8 mouse cellular contexts compared by ENCODE assay signal in the genomic region with DNA sequence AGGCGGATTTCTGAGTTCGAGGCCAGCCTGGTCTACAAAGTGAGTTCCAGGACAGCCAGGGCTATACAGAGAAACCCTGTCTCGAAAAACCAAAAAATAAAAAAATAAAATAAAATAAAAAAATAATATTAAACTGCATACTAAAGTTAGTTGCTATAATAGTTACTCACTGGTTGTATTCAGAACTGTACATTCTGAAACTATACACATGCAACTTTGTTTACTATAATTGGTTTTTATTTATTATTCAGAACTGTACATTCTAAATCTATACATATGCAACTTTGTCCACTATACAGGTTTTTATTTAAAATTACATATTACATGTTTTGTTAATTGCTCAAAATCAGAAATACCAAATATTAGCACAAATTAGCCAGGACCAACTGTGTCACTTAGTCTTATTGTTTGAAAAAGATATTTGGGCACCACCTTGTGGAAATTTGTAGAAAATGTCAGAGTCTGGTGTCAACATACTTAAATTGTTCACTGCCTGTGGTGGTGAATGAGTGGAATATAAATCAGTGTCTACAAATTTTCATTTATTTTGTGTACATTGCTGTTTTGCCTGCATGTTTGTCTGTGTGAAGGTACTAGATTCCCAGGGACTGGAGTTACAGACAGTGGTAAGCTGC. TPM values are rescaled to one million over a fixed set of nuclear protein-coding genes. Genes with fewer than 3 reads are reported as not detected.
DNase-seq lines count a peak whose midpoint lies in the region; ATAC-seq and TF ChIP-seq lines count a peak whose summit lies in the region.

No protein-coding gene starts in this region.

- H3K27me3 ChIP-seq in cerebellum, adult 2 months (ENCODE audit: control insufficient read depth, insufficient read depth, low read length): no peaks in the 10 kb centered on the region
- H3K27me3 ChIP-seq in embryonic facial prominence, embryonic 14.5 days (replicated peaks; ENCODE audit: control insufficient read depth, insufficient read depth, low read length): no peaks in the 10 kb centered on the region
- H3K27me3 ChIP-seq in midbrain, postnatal 0 days (ENCODE audit: insufficient read depth, low read length): no peaks in the 10 kb centered on the region

- H3K27ac ChIP-seq in cerebellum, adult 2 months (ENCODE audit: insufficient read depth, low read length): no peak overlapping the region
- no peak overlapping the region for H3K27ac ChIP-seq in layer of hippocampus, adult 2 months
- H3K27ac ChIP-seq in embryonic facial prominence, embryonic 14.5 days (replicated peaks; ENCODE audit: low read depth, low read length): no peak overlapping the region
- no peak overlapping the region for H3K27ac ChIP-seq in midbrain, postnatal 0 days (ENCODE audit: low read depth, low read length)

- 94% methylated on average over 3 of the region's 3 CpGs for WGBS in cerebellum, adult 2 months
- 92% methylated on average over 3 of the region's 3 CpGs for WGBS in embryonic facial prominence, embryonic 14.5 days
- 89% methylated on average over 3 of the region's 3 CpGs for WGBS in midbrain, postnatal 0 days

- no peaks in the 10 kb centered on the region for H3K9me3 ChIP-seq in embryonic facial prominence, embryonic 14.5 days (ENCODE audit: control insufficient read depth, low read length)
- no peaks in the 10 kb centered on the region for H3K9me3 ChIP-seq in midbrain, postnatal 0 days (ENCODE audit: low read length)

- H3K36me3 ChIP-seq in embryonic facial prominence, embryonic 14.5 days (ENCODE audit: control insufficient read depth, insufficient read depth, low read length): no peaks in the 10 kb centered on the region
- H3K36me3 ChIP-seq in midbrain, postnatal 0 days (ENCODE audit: insufficient read depth, low read length): no peaks in the 10 kb centered on the region

- no peak overlapping the region for H3K9ac ChIP-seq in embryonic facial prominence, embryonic 14.5 days (ENCODE audit: low read depth, low read length)
- H3K9ac ChIP-seq in midbrain, postnatal 0 days (replicated peaks; ENCODE audit: low read length, poor library complexity, severe bottlenecking): no peak overlapping the region

- H3K4me1 ChIP-seq in cerebellum, adult 2 months (ENCODE audit: control insufficient read depth, insufficient read depth, low read length): no peaks in the 10 kb centered on the region
- no peaks in the 10 kb centered on the region for H3K4me1 ChIP-seq in embryonic facial prominence, embryonic 14.5 days (ENCODE audit: control insufficient read depth, insufficient read depth, low read length)
- no peaks in the 10 kb centered on the region for H3K4me1 ChIP-seq in midbrain, postnatal 0 days (ENCODE audit: insufficient read depth, low read length)

- H3K4me2 ChIP-seq in embryonic facial prominence, embryonic 14.5 days (ENCODE audit: low read depth, low read length): no peak overlapping the region
- H3K4me2 ChIP-seq in midbrain, postnatal 0 days (ENCODE audit: low read depth, low read length, poor library complexity, severe bottlenecking): no peak overlapping the region

- peak; percentile 26; the same call in 1 of the 2 replicates for TF ChIP-seq CTCF in cerebellum, adult 2 months (IDR thresholded peaks at IDR 0.05; ENCODE audit: borderline replicate concordance, insufficient read depth, low read depth, low read length)
- peak; percentile 83 for TF ChIP-seq CTCF in layer of hippocampus, adult 2 months (conservative IDR thresholded peaks at IDR 0.05)
- peak; percentile 83 for TF ChIP-seq CTCF in midbrain, postnatal 0 days (IDR thresholded peaks at IDR 0.05)

- DNase-seq in cerebellum, adult 2 months: peak in 1 of 2 experiments; percentile 36
- no peak for DNase-seq in cerebellum, postnatal 4 days (ENCODE audit: low spot score in 2 of 2)
- DNase-seq in layer of hippocampus, adult 2 months (ENCODE audit: low spot score in 2 of 2): peak in 1 of 2 experiments; percentile 15
- no peak for DNase-seq in layer of hippocampus, adult 9-11 months
- peak; percentile 60 for DNase-seq in embryonic facial prominence, embryonic 14.5 days (ENCODE audit: low spot score)
- peak; percentile 83 for DNase-seq in midbrain, postnatal 0 days (ENCODE audit: low spot score)
- no peak for DNase-seq in ovary, adult 18-20 months (ENCODE audit: low spot score)
- DNase-seq in adrenal gland, postnatal 10 days: no peak

- no peak overlapping the region for H3K4me3 ChIP-seq in cerebellum, adult 2 months (replicated peaks; ENCODE audit: insufficient read depth, low read depth, low read length)
- H3K4me3 ChIP-seq in layer of hippocampus, adult 2 months: no peak overlapping the region
- H3K4me3 ChIP-seq in embryonic facial prominence, embryonic 14.5 days (ENCODE audit: low read depth, low read length): no peak overlapping the region
- H3K4me3 ChIP-seq in midbrain, postnatal 0 days (ENCODE audit: low read depth, low read length): no peak overlapping the region

- ATAC-seq in embryonic facial prominence, embryonic 14.5 days (ENCODE audit: low read depth): no peak
- peak; percentile 68 for ATAC-seq in midbrain, postnatal 0 days (ENCODE audit: low FRiP score)

- TF ChIP-seq POLR2A in cerebellum, adult 2 months (IDR thresholded peaks at IDR 0.05; ENCODE audit: borderline replicate concordance, insufficient read depth, low read length): no peak

RNA-seq across cellular contexts. Expression of a gene that starts 3.7 kb away (rescaled TPM):
- 0.19 and 0.52 TPM in 2 replicates for polyA plus RNA-seq in cerebellum, adult 2 months (2012; rRNA removed)
- under 1 TPM; 0.25 to 0.54 TPM for total RNA-seq in layer of hippocampus, adult 2 months (2021)
- polyA plus RNA-seq in embryonic facial prominence, embryonic 14.5 days (2014; fragmentation: Nextera tagmentation; extraction: Ambion mirVana): 1.1 and 1.3 TPM in 2 replicates
- 0.60 and 3.3 TPM in 2 replicates for total RNA-seq in midbrain, postnatal 0 days (2014; rRNA removed)
- 0.56 and 0.64 TPM in 2 replicates for polyA plus RNA-seq in midbrain, postnatal 0 days (2015; fragmentation: Nextera tagmentation; extraction: Ambion mirVana)
- 1 to 10 TPM; 4.5 to 6.7 TPM for total RNA-seq in adrenal gland, postnatal 10 days (2021)

RNA-seq across cellular contexts. Expression of a gene that starts 20.3 kb away (rescaled TPM):
- 9.9 and 10.9 TPM in 2 replicates for polyA plus RNA-seq in cerebellum, adult 2 months (2012; rRNA removed)
- total RNA-seq in layer of hippocampus, adult 2 months (2021): 10 to 100 TPM; 25.0 to 26.9 TPM
- polyA plus RNA-seq in embryonic facial prominence, embryonic 14.5 days (2014; fragmentation: Nextera tagmentation; extraction: Ambion mirVana): 26.2 and 29.3 TPM in 2 replicates
- total RNA-seq in midbrain, postnatal 0 days (2014; rRNA removed): 28.8 and 33.4 TPM in 2 replicates
- 20.1 TPM in 2 replicates for polyA plus RNA-seq in midbrain, postnatal 0 days (2015; fragmentation: Nextera tagmentation; extraction: Ambion mirVana)
- 10 to 100 TPM; 18.4 to 21.6 TPM for total RNA-seq in adrenal gland, postnatal 10 days (2021)

Comparison
In these comparisons a context has a peak if more than half of its experiments do, and no peak if none do; other contexts are left out.
1. DNase-seq: peak in embryonic facial prominence, embryonic 14.5 days (single experiment) and midbrain, postnatal 0 days (single experiment); none in cerebellum, postnatal 4 days (0 of 2), layer of hippocampus, adult 9-11 months (single experiment), ovary, adult 18-20 months (single experiment) and adrenal gland, postnatal 10 days (single experiment).
2. CTCF ChIP-seq: peak in every context shown above with its lines; median percentile 83 in layer of hippocampus, adult 2 months; 83 in midbrain, postnatal 0 days; 26 in cerebellum, adult 2 months.